Mouse (Mus musculus) kidney, embryonic 14.5 days (tissue): ENCODE data around the gene Jmjd8. TPM values are rescaled to one million over a fixed set of nuclear protein-coding genes. Genes with fewer than 3 reads are reported as not detected.

ENCODE experiments used
- ATAC-seq: fragments of 200-750 bp; cut with Nextera tagmentation; 2 replicates; pipeline ENCODE4 v1.8.0; 2017; ENCODE audit warnings: moderate number of reproducible peaks, mild to moderate bottlenecking, moderate TSS enrichment, moderate library complexity; ENCODE audit not compliant: low FRiP score, low TSS enrichment
- H3K27ac ChIP-seq: fragments of 300-500 bp; sonication (generic); 2 replicates; pipeline ENCODE4 v1.5.1; 2014; ENCODE audit warnings: low read depth, mild to moderate bottlenecking, low read length, moderate library complexity, mixed read lengths
- H3K27me3 ChIP-seq: fragments of 300-500 bp; sonication (generic); 2 replicates; pipeline ENCODE4 v1.6.1; 2014; ENCODE audit warnings: mild to moderate bottlenecking, low read length; ENCODE audit not compliant: control insufficient read depth, insufficient read depth
- H3K36me3 ChIP-seq: fragments of 300-500 bp; sonication (generic); 2 replicates; pipeline ENCODE4 v1.6.1; 2014; ENCODE audit warnings: low read length, mixed read lengths; ENCODE audit not compliant: control insufficient read depth, insufficient read depth
- H3K4me1 ChIP-seq: fragments of 300-500 bp; sonication (generic); 2 replicates; pipeline ENCODE4 v1.6.1; 2014; ENCODE audit warnings: low read length, mixed read lengths; ENCODE audit not compliant: control insufficient read depth, insufficient read depth
- H3K4me2 ChIP-seq: fragments of 300-500 bp; sonication (generic); replicated peaks from 2 replicates; pipeline ENCODE4 v1.6.1; 2014; ENCODE audit warnings: low read depth, mild to moderate bottlenecking, low read length
- H3K4me3 ChIP-seq: fragments of 300-500 bp; sonication (generic); 2 replicates; pipeline ENCODE4 v1.5.1; 2014; ENCODE audit warnings: mild to moderate bottlenecking, low read length
- H3K9ac ChIP-seq: fragments of 300-500 bp; sonication (generic); 2 replicates; pipeline ENCODE4 v1.6.1; 2014; ENCODE audit warnings: low read depth, mild to moderate bottlenecking, low read length, moderate library complexity
- H3K9me3 ChIP-seq: fragments of 300-500 bp; sonication (generic); 2 replicates; pipeline ENCODE4 v1.6.1; 2016; ENCODE audit warnings: low read length; ENCODE audit not compliant: control insufficient read depth
- WGBS: fragments of 180-500 bp; shearing (Covaris S2); extraction: QIAGEN DNeasy Blood & Tissue Kit; methylation state at CpG from one replicate; pipeline ENCODE4 v1.1.7; 2014; 5-methylcytosine and 5-hydroxymethylcytosine counted together
- polyA plus RNA-seq: library from polyadenylated mRNA; unstranded; fragments of >200 nt; fragmentation: Nextera tagmentation; extraction: Ambion mirVana; gene quantifications from 2 replicates; pipeline ENCODE4 v1.2.1, GENCODE M21; 2014

The Jmjd8 gene
- 45.7 and 47.0 TPM in 2 replicates for polyA plus RNA-seq

- peak within 1 kb of the TSS; percentile 92 for H3K27ac ChIP-seq
- H3K27me3 ChIP-seq: no peaks in the 10 kb centered on the region
- peak within 1 kb of the TSS; percentile 68 for H3K4me3 ChIP-seq
- under 1% methylated on average over 32 of the region's 32 CpGs for WGBS
- ATAC-seq: peak; percentile 21
- peak within 1 kb of the TSS; percentile 77 for H3K4me2 ChIP-seq
- H3K36me3 ChIP-seq: peaks cover 49% of the 10 kb centered on the region
- no peaks in the 10 kb centered on the region for H3K9me3 ChIP-seq
- peaks cover 42% of the 10 kb centered on the region for H3K4me1 ChIP-seq
- peak within 1 kb of the TSS; percentile 77 for H3K9ac ChIP-seq
These were observed at the start of gene Jmjd8 for GRCm38 (mm10) chr17:25828712-25829557. Jmjd8 (plus strand) TSS chr17:25828867.

DNA sequence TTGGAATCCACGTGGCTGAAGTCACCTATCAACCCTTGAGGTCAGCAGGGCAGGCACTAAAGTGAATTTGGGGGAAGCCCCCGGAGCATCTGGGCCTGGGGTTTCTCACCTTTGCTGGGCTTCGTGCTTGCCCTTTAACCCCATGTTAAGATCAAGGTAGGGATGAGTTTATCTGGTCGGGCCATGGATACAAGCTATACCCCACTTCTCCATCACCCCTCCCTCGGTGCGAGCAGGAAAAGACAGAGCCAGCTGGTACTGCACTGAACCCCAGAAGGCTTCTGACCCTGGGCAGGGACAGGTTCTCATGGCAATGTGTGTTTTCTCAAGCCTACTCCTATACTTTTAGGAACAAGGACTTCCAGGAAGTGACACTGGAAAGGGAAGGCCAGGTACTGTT is 47.3 kb upstream of the Jmjd8 start:
- ATAC-seq: no peak
- Histone ChIP-seq H3K27ac (no peak overlapping the region), H3K9ac (no peak overlapping the region), H3K9me3 (no peaks in the 10 kb centered on the region), H3K4me2 (no peak overlapping the region), H3K4me3 (no peak overlapping the region), H3K4me1 (peaks cover 12% of the 10 kb centered on the region), H3K27me3 (no peaks in the 10 kb centered on the region), H3K36me3 (peaks cover 54% of the 10 kb centered on the region)
- 80% methylated on average over 6 of the region's 6 CpGs for WGBS

DNA sequence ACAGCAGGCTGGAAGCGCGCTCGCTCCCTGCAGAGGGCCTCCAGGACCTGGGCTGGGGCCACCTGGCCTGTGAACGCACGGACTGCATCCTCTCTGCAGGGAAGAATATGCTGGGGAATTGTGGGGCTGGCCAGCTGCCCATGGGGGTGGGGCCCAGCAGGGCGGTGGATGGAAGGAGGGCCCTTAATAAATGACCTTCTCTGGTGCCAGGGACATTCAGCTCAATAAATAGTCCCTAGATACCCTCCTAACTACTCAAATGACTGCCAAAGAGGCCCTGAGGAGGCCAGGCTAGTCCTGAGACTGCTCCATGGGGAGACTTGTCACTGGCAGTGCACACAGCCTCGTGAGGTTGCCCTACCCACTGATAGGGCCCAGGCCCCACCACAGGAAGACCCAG is 45.6 kb upstream of the Jmjd8 start:
- Histone ChIP-seq H3K27ac (no peak overlapping the region), H3K36me3 (peaks cover 52% of the 10 kb centered on the region), H3K4me1 (peaks cover 12% of the 10 kb centered on the region), H3K4me2 (no peak overlapping the region), H3K9ac (no peak overlapping the region), H3K27me3 (no peaks in the 10 kb centered on the region), H3K9me3 (no peaks in the 10 kb centered on the region), H3K4me3 (no peak overlapping the region)
- ATAC-seq: no peak
- WGBS: 93% methylated on average over 7 of the region's 7 CpGs

GRCm38 (mm10) chr17:25783861-25784574 is 44.6 kb upstream of the Jmjd8 start:
- H3K36me3 ChIP-seq: peaks cover 47% of the 10 kb centered on the region

GRCm38 (mm10) chr17:25785281-25785745 is 43.4 kb upstream of the Jmjd8 start, which contains the start of gene Haghl:
Haghl (minus strand) TSS chr17:25785673.
- under 1% methylated on average over 23 of the region's 23 CpGs for whole genome bisulfite sequencing
- H3K27ac ChIP-seq: peak within 1 kb of the TSS; percentile 65; the same call in 1 of the 2 replicates
- no peaks in the 10 kb centered on the region for H3K27me3 ChIP-seq
- peak within 1 kb of the TSS; percentile 65 for H3K9ac ChIP-seq
- peak within 1 kb of the TSS; percentile 57 for H3K4me2 ChIP-seq
- peaks cover 52% of the 10 kb centered on the region for H3K36me3 ChIP-seq
- peak; percentile 89 for ATAC-seq
- no peaks in the 10 kb centered on the region for H3K9me3 ChIP-seq
- H3K4me3 ChIP-seq: peak within 1 kb of the TSS; percentile 58
- H3K4me1 ChIP-seq: peaks cover 12% of the 10 kb centered on the region

More at GRCm38 (mm10) chr17:25783861-25784574, 44.6 kb upstream of the Jmjd8 start:
- H3K9ac ChIP-seq: peak overlapping the region; percentile 65; the same call in 1 of the 2 replicates
- H3K9me3 ChIP-seq: no peaks in the 10 kb centered on the region
- no peak overlapping the region for H3K27ac ChIP-seq
- no peaks in the 10 kb centered on the region for H3K27me3 ChIP-seq
- peak overlapping the region; percentile 58 for H3K4me3 ChIP-seq
- H3K4me1 ChIP-seq: peaks cover 12% of the 10 kb centered on the region
- peak overlapping the region; percentile 57 for H3K4me2 ChIP-seq
- 0 out of 2 replicates have a peak, but pooled peaks have one; percentile 10 for ATAC-seq
- 75% methylated on average over 15 of the region's 15 CpGs for WGBS

DNA sequence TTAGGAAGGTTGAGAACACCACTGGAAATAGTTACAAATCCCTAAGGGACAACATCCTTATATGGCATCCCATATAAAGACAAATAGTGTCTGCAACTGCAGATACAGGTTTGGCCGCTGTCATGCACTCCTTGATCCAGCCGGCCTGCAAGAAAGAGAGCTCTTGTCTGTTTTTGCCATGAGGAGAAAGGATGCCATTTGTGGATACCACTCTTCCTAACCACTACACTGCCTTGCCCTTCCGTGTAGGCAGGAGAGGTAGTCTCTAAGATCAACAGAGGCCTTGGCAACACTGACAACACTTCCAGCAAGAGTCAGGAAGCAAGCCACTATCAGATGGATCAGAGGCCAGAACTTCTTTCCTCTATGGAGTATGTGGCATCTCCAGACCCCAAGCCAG is 42.4 kb upstream of the Jmjd8 start, which contains the start of gene Ccdc78:
Ccdc78 (plus strand) TSS at position 301 of the 400 bp plus-strand sequence.
- no peak for ATAC-seq
- Histone ChIP-seq H3K27me3 (no peaks in the 10 kb centered on the region), H3K9ac (peak within 1 kb of the TSS; percentile 65; the same call in 1 of the 2 replicates), H3K9me3 (no peaks in the 10 kb centered on the region), H3K27ac (peak within 1 kb of the TSS; percentile 65; the same call in 1 of the 2 replicates), H3K36me3 (peaks cover 45% of the 10 kb centered on the region), H3K4me3 (peak within 1 kb of the TSS; percentile 58), H3K4me1 (peaks cover 19% of the 10 kb centered on the region), H3K4me2 (peak within 1 kb of the TSS; percentile 57)
- WGBS: 90% methylated on average over 3 of the region's 3 CpGs

DNA sequence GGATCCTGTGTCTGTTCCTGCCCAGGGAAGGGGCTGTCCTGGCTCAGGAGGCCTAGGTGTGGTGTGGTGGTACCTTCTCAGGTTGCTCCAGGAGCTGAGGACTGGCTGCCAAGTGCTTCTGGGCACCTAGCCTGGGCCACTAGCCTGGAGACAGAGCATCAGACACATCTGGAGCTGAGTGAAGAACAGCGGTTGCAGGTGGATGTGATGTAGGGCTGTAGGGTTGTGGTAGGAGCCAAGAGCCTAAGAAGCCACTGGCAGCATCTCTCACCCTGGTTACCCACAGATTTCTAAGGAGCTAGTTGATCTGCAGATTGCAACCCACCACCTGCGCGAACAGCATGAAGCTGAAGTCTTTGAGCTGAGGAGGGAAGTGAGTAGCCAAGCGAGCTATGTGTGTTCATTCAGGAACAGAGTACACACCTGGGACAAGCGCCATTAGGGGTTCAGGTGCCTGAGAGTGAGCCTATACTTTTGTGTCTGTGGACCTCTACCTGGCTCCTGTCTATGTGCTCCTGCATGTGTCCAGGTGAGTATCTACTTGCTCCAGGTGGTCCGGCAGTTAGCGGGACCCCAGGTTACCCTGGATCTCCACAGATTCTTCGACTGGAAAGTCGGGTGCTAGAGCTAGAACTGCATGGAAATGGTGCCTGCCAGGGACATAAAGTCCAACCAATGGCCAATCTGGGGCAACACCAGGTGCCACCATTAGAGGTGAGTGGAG is 41.7 kb upstream of the Jmjd8 start:
- Histone ChIP-seq H3K27me3 (no peaks in the 10 kb centered on the region), H3K27ac (no peak overlapping the region), H3K4me3 (no peak overlapping the region), H3K4me2 (no peak overlapping the region), H3K9me3 (no peaks in the 10 kb centered on the region), H3K36me3 (peaks cover 39% of the 10 kb centered on the region), H3K4me1 (peaks cover 22% of the 10 kb centered on the region), H3K9ac (no peak overlapping the region)
- ATAC-seq: no peak
- 92% methylated on average over 9 of the region's 9 CpGs for WGBS

GRCm38 (mm10) chr17:25791320-25791842 is 37.3 kb upstream of the Jmjd8 start:
- Histone ChIP-seq H3K4me3 (peak overlapping the region; percentile 89), H3K4me2 (peak overlapping the region; percentile 92), H3K27ac (peak overlapping the region; percentile 99; the same call in 1 of the 2 replicates), H3K9ac (peak overlapping the region; percentile 82), H3K36me3 (peaks cover 23% of the 10 kb centered on the region), H3K4me1 (peaks cover 49% of the 10 kb centered on the region), H3K9me3 (no peaks in the 10 kb centered on the region), H3K27me3 (no peaks in the 10 kb centered on the region)
- 30% methylated on average over 19 of the region's 19 CpGs for WGBS
- peak; percentile 26; the same call in 1 of the 2 replicates for ATAC-seq
